Mouse (Mus musculus) layer of hippocampus, adult 18-20 months (tissue): Measurements from ENCODE around the gene Prr14. TPM values are rescaled to one million over a fixed set of nuclear protein-coding genes. Genes with fewer than 3 reads are reported as not detected.
A peak's percentile ranks its signal among the peaks of the same experiment; 100 is the strongest.
"Not testable (repeated sequence)": the region's sequence is repeated elsewhere in the genome, so short reads cannot be mapped to it uniquely, and the experiment has no call there.

Experiments used
- DNase-seq, 2 experiments: peaks; one replicate each; pipeline ENCODE4 v3.0.0; 2022; ENCODE audit warnings: low spot score in 2 of 2
- long read RNA-seq: library from polyadenylated mRNA; stranded (forward); transcript quantifications from one replicate; pipeline ENCODE4 v2.0.0, GENCODE M21; 2021
- total RNA-seq, 2 experiments: library from RNA; stranded (reverse); gene quantifications; 2 replicates each; pipeline ENCODE4 v1.2.3; 2021

Gene Prr14
- 10 to 100 TPM; 27.4 to 30.4 TPM for total RNA-seq
- long read RNA-seq, transcript Prr14-201 (11 exons, 2,402 nt), result major isoform, 9 of 19 reads
- long read RNA-seq, partial matches to known transcripts, result 1 of 19 reads
- long read RNA-seq, other reads (novel, unspliced or antisense), result 8 of 19 reads

- DNase-seq, result not testable (repeated sequence)
These were observed at the start of gene Prr14 for GRCm38 (mm10) chr7:127459311-127459710. TSS of gene Prr14 (plus strand) at chr7:127459611.

GRCm38 (mm10) chr7:127411418-127411817, 48.0 kb upstream of the Prr14 start:
- DNase-seq, result no peak

- peak; percentile 87 to 94 for DNase-seq
These were observed 37.8 kb upstream of the Prr14 start, which contains the start of gene Zfp688 for GRCm38 (mm10) chr7:127421388-127422191. TSS of gene Zfp688 (minus strand) at chr7:127422068.

GRCm38 (mm10) chr7:127422247-127422646, 37.2 kb upstream of the Prr14 start:
- DNase-seq, result peak; percentile 11 to 55

- no peak for DNase-seq
These were observed 34.1 kb upstream of the Prr14 start for GRCm38 (mm10) chr7:127425291-127425690.

GRCm38 (mm10) chr7:127425911-127426310, 33.5 kb upstream of the Prr14 start:
- no peak for DNase-seq

- no peak for DNase-seq
These were observed 33.1 kb upstream of the Prr14 start for GRCm38 (mm10) chr7:127426354-127426753.

GRCm38 (mm10) chr7:127435206-127435605, 24.2 kb upstream of the Prr14 start:
- DNase-seq, result no peak

- DNase-seq, result no peak
These were observed 21.7 kb upstream of the Prr14 start for GRCm38 (mm10) chr7:127437724-127438123.

- DNase-seq, result no peak
These were observed 15.4 kb upstream of the Prr14 start for GRCm38 (mm10) chr7:127443976-127444375.

- DNase-seq, result peak; percentile 87 to 98
These were observed 10.7 kb upstream of the Prr14 start, which contains the start of gene Zfp689 for GRCm38 (mm10) chr7:127448521-127449300. TSS of gene Zfp689 (minus strand) at chr7:127449158.

- DNase-seq, result no peak
These were observed 9.4 kb upstream of the Prr14 start for GRCm38 (mm10) chr7:127449966-127450365.

GRCm38 (mm10) chr7:127453056-127453455, 6.4 kb upstream of the Prr14 start:
- DNase-seq, result no peak

GRCm38 (mm10) chr7:127454905-127455304, 4.5 kb upstream of the Prr14 start:
- no peak for DNase-seq

GRCm38 (mm10) chr7:127458371-127459122, 864 bp upstream of the Prr14 start:
- not testable (repeated sequence) for DNase-seq

GRCm38 (mm10) chr7:127465191-127465590, 5.8 kb downstream of the Prr14 start:
- no peak for DNase-seq

- DNase-seq, result not testable (repeated sequence)
These were observed 6.3 kb downstream of the Prr14 start for GRCm38 (mm10) chr7:127465670-127466069.

GRCm38 (mm10) chr7:127466606-127467005, 7.2 kb downstream of the Prr14 start:
- DNase-seq, result no peak

- DNase-seq, result no peak
These were observed 10.8 kb downstream of the Prr14 start for GRCm38 (mm10) chr7:127470011-127470715.
